Mouse (Mus musculus): ENCODE measurements at regions not wholly inside any gene's neighbourhood (a gene's known extent, or its start where the extent isn't known, plus 50 kb on each side); places are given as distances from the start of the nearest gene placed in this dataset.

DNA sequence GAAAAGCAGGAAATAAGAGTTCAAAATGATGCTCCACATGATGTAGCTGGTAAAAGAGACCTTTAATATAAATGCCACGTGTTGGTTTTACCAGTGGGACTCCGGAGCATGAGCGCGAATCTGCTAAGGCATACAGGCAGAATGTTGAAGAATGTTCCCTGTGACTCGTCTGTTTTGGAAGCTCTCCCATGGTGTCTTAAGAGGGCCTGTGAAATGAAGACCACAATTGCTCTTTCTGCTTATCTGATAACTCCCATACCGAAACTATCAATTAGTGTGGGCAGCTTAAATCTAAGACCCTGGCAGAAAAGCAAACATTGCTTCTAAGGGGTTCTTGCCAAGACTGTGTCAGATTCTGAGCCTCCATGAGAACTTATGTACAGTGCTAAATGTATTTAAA, 804.9 kb upstream of the Arrdc4 start:
- TF ChIP-seq TAL1 (IDR thresholded peaks at IDR 0.05; ENCODE audit: low read length) (no peak), GATA1 (IDR thresholded peaks at IDR 0.05; ENCODE audit: low read length) (no peak)

Data from erythroblast, embryonic 14.5 days (primary cell).